Mouse (Mus musculus) C2C12 (cell line): Measurements from ENCODE around the gene Hist2h3c1.

Experiments used
- CTCF ChIP-seq: IDR thresholded peaks from one replicate; pipeline ENCODE4 v1.5.1; 2011; ENCODE audit not compliant: control insufficient read depth, insufficient read depth, insufficient read length
- MAX ChIP-seq: IDR thresholded peaks from one replicate; pipeline ENCODE4 v1.6.1; 2011; ENCODE audit warnings: mild to moderate bottlenecking, control low read depth

DNA sequence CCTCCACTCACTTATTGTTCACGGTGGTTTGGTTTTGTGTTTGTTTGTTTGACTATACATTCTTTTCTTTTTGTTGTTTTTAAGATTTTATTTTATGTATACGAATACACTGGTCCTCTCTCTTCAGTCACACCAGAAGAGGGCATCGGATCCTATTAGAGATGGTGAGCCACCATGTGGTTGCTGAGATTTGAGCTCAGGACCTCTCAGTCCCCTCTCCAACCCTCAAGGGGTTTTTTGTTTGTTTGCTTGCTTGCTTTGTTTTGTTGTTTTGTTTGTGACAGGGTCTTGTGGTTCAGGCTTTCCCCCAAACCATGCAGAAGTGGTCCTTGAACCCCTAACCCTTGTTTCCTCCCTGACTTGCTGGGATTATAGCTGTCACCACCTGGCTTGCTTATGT is 15.1 kb downstream of the Hist2h3c1 start:
- TF ChIP-seq CTCF (no peak), MAX (no peak)
